In the genomic region with DNA sequence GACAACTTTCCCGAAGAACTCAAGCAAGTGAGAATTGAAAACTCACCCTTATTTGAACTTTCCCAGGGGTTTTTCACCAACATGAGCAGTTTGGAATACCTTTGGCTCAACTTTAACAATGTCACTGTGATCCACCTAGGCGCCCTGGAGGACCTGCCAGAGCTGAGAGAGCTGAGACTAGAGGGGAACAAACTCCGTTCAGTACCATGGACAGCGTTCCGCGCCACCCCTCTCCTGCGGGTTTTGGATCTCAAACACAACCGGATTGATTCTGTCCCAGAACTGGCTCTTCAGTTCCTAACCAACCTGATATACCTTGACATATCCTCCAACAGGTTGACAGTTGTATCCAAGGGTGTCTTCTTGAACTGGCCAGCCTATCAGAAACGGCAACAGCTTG, we compare ENCODE assay signal across 9 mouse cellular contexts. TPM values are rescaled to one million over a fixed set of nuclear protein-coding genes. Genes with fewer than 3 reads are reported as not detected.
DNase-seq lines count a peak whose midpoint lies in the region; ATAC-seq lines count a peak whose summit lies in the region.
"Had no signal": no experiment of that assay in that cellular context is flagged by ENCODE, and none has a peak within 500 bp of the region (broad histone marks: within the 10 kb centered on the region; RNA-seq: fewer than 3 reads in every experiment).

No protein-coding gene starts in this region.

- 18% methylated on average over 9 of the region's 9 CpGs for WGBS in large intestine, adult 2 months

- no peak for ATAC-seq in erythroblast, adult 5-6 weeks (replicated peaks; ENCODE audit: low FRiP score, poor library complexity, severe bottlenecking)

- DNase-seq in layer of hippocampus, postnatal 10 days (ENCODE audit: low spot score in 2 of 2): peak; percentile 40 to 56
- no peak for DNase-seq in layer of hippocampus, adult 11-12 months (ENCODE audit: low spot score)
- DNase-seq in WW6 (ENCODE audit: low read depth, low spot score): peak; percentile 34
- peak; percentile 59 for DNase-seq in embryo, embryonic 11.5 days (ENCODE audit: low read depth, low spot score)
- peak; percentile 2 for DNase-seq in large intestine, adult 2 months (ENCODE audit: low read depth, low spot score)
- peak; percentile 2 for DNase-seq in thymus, postnatal 25 days
- no peak for DNase-seq in spleen, adult 12 weeks (ENCODE audit: low spot score)

RNA-seq across cellular contexts. Expression of a gene that starts 0.8 kb away (rescaled TPM):
- not detected for total RNA-seq in layer of hippocampus, postnatal 10 days (2021)
- polyA plus RNA-seq in large intestine, adult 2 months (2012; rRNA removed): not detected in 2 replicates
- total RNA-seq in erythroblast, adult 5-6 weeks (2015; ENCODE audit: low replicate concordance): not detected in 2 replicates
- not detected in 2 replicates for total RNA-seq in erythroblast, adult 5-6 weeks (2017; ENCODE audit: low replicate concordance)
- polyA plus RNA-seq: lung, embryonic 15.5 days had no signal

RNA-seq across cellular contexts. Expression of a gene that starts 13.9 kb away (rescaled TPM):
- not detected for total RNA-seq in layer of hippocampus, postnatal 10 days (2021)
- polyA plus RNA-seq in large intestine, adult 2 months (2012; rRNA removed): not detected in 2 replicates
- total RNA-seq in erythroblast, adult 5-6 weeks (2015; ENCODE audit: low replicate concordance): not detected in 2 replicates
- total RNA-seq in erythroblast, adult 5-6 weeks (2017; ENCODE audit: low replicate concordance): not detected in 2 replicates
- polyA plus RNA-seq: lung, embryonic 15.5 days had no signal

RNA-seq across cellular contexts. Expression of a gene that starts 19.8 kb away (rescaled TPM):
- total RNA-seq in layer of hippocampus, postnatal 10 days (2021): not detected
- not detected in 2 replicates for polyA plus RNA-seq in large intestine, adult 2 months (2012; rRNA removed)
- total RNA-seq in erythroblast, adult 5-6 weeks (2015; ENCODE audit: low replicate concordance): not detected in 2 replicates
- total RNA-seq in erythroblast, adult 5-6 weeks (2017; ENCODE audit: low replicate concordance): not detected in 2 replicates
- polyA plus RNA-seq: lung, embryonic 15.5 days had no signal

RNA-seq across cellular contexts. Expression of a gene that starts 29.6 kb away (rescaled TPM):
- 10 to 100 TPM; 12.8 to 15.8 TPM for total RNA-seq in layer of hippocampus, postnatal 10 days (2021)
- 0.16 and 0.27 TPM in 2 replicates for polyA plus RNA-seq in large intestine, adult 2 months (2012; rRNA removed)
- total RNA-seq in erythroblast, adult 5-6 weeks (2015; ENCODE audit: low replicate concordance): 0.42 TPM in 1 of 2 replicates, not detected in the other
- total RNA-seq in erythroblast, adult 5-6 weeks (2017; ENCODE audit: low replicate concordance): not detected in 2 replicates

RNA-seq across cellular contexts. Expression of a gene that starts 45.3 kb away (rescaled TPM):
- total RNA-seq in layer of hippocampus, postnatal 10 days (2021): not detected
- polyA plus RNA-seq in large intestine, adult 2 months (2012; rRNA removed): 12.6 and 32.2 TPM in 2 replicates
- not detected in 2 replicates for total RNA-seq in erythroblast, adult 5-6 weeks (2015; ENCODE audit: low replicate concordance)
- total RNA-seq in erythroblast, adult 5-6 weeks (2017; ENCODE audit: low replicate concordance): not detected in 2 replicates

Comparison
In these comparisons a context has a peak if more than half of its experiments do, and no peak if none do; other contexts are left out.
1. DNase-seq: peak in layer of hippocampus, postnatal 10 days (2 of 2), WW6 (single experiment), embryo, embryonic 11.5 days (single experiment), large intestine, adult 2 months (single experiment) and thymus, postnatal 25 days (single experiment); none in layer of hippocampus, adult 11-12 months (single experiment) and spleen, adult 12 weeks (single experiment).